Mouse (Mus musculus): ENCODE results near the gene Raph1.
"Not testable (repeated sequence)": the region's sequence is repeated elsewhere in the genome, so short reads cannot be mapped to it uniquely, and the experiment has no call there.

Raph1 gene

GRCm38 (mm10) chr1:60565270-60565920, 1.5 kb downstream of the Raph1 start:
- DNase-seq (ENCODE audit: low spot score) = no peak

- DNase-seq (ENCODE audit: low spot score) = no peak
Observed at GRCm38 (mm10) chr1:60564691-60565090, 2.2 kb downstream of the Raph1 start.

DNA sequence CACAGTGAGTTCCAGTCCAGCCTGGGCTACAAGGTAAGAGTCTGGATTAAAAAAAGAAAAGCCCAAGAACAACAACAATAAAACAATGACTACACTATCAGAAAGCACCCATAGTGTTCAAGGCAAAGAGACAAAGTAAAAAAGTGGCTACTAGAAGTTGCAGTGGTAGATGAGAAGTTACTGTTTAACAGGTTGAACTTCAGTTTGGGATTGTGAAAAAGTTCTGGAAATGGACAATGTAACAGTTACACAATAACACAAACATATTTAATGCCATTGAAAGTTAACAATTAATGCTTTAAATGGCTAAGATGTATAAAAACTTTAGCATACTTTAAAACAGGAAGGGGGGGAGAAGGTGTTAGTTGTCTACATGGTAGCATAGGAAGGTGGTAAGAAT, 3.9 kb downstream of the Raph1 start:
- no peak for DNase-seq (ENCODE audit: low spot score)

GRCm38 (mm10) chr1:60543681-60544080, 23.2 kb downstream of the Raph1 start:
- DNase-seq (ENCODE audit: low spot score) = no peak

GRCm38 (mm10) chr1:60539272-60539671, 27.6 kb downstream of the Raph1 start:
- DNase-seq (ENCODE audit: low spot score) = no peak

DNA sequence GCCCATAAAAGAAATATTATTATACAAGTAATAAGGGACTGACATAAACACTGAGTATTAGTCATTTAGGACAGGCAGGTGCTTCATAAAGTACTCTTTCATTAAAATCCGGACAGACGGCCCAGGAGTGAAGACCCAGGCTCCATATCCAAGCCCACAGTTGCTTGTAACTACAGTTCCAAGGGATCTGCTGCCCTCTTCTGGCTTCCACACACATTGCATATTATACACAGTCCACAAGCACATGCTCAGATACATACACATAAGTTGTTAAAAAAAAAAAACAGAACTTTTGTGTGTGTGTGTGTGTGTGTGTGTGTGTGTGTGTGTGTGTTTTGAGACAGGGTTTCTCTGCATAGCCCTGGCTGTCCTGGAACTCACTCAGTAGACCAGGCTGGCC, 32.0 kb downstream of the Raph1 start:
- DNase-seq (ENCODE audit: low spot score) = no peak

- DNase-seq (ENCODE audit: low spot score) = no peak
Observed at GRCm38 (mm10) chr1:60530636-60531035, 36.3 kb downstream of the Raph1 start.

DNA sequence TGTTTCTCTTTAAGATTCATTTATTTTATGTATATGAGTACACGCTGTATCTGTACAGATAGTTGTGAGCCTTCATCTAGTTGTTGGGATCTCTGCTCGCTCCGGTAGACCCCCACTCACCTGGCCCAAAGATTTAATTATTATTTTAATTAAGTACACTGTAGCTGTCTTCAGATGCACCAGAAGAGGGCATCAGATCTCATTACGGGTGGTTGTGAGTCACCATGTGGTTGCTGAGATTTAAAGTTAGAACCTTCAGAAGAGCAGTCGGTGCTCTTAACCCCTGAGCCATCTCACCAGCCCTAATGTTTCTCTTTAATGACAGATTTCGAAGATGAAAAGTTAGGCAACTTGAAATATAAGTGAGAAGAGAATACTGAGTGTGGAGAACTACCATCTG, 36.8 kb downstream of the Raph1 start:
- DNase-seq (ENCODE audit: low spot score) = no peak

DNA sequence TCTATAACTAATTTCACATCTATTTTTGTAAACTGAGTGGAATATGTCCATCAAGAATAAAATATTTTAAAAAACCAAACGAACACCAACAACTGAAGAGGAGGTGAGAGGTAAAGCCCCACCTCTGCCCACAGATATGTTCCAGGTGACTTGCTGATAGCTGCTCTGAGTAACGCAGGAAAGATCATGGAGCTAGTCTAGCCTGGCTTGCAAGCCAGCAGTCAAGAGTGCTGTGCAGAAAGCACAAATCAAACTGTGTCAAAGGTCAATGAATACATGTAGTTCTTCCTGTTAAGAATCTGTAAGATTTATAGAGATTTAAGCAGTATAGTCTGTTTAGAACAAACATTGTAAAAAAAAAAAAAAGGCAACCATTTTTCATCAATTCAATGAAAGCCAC, 56.3 kb downstream of the Raph1 start:
- DNase-seq (ENCODE audit: low spot score) = no peak

GRCm38 (mm10) chr1:60503456-60503855, 63.4 kb downstream of the Raph1 start:
- no peak for DNase-seq (ENCODE audit: low spot score)

DNA sequence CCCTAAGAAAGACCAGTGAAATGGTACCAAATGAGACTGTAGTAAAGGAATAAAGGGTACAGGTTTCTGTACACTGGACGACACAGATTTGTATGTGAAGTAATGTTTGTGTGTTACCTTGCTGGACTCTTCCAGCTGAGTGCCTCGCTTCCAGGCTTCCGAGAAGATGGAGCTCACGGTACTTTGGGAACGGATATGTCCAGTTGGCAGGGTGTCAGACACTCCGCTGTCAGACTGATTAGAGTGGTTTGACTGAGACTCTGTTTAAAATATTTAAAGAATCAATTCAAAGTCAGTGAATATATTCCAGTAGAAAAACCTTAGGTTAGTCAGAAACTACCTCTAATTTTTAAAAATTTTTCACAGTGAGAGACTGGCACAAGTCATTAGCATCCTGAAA, 73.5 kb downstream of the Raph1 start:
- DNase-seq (ENCODE audit: low spot score) = no peak

DNA sequence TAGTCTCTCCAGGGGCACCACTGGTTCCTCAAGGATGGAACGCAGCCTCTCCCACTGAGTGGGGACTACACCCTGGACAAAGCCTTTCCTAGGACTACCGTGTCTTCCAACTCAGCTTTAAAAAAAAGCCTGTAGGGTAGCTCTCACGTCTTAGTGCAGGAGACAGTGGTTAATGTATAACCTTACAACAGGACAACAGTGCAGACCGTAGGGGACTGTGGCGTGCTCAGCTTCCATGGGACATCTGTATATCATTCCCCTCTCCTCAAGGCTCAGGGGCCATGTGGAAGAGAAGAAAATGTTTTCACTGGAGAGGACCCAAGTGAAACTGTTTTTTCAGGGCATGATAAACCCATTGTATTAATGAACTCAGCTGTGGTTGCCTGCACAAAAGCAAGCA, 74.5 kb downstream of the Raph1 start:
- no peak for DNase-seq (ENCODE audit: low spot score)

GRCm38 (mm10) chr1:60490510-60490909, 76.4 kb downstream of the Raph1 start:
- no peak for DNase-seq (ENCODE audit: low spot score)

DNA sequence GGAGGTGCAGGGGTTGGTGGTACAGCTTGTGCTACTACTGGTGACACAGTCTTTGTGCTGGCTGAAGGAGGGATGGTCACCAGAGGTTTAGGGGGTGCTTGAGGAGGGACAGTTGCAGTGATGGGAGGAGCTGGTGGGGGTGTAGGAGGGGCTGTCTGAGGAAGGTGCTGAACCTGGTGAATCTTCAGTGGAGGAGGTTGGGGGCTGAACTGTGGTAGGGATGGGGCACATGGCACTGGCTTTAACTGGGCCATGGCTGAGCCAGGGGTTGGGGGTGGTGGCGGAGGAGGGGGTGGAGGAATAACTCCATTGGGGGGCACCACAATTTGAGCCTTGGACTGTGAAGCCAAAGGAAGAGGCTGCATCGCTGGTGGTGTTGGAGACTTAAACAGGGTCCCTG, 77.2 kb downstream of the Raph1 start:
- no peak for DNase-seq (ENCODE audit: low spot score)

- no peak for DNase-seq (ENCODE audit: low spot score)
Observed at GRCm38 (mm10) chr1:60488635-60489034, 78.3 kb downstream of the Raph1 start.

DNA sequence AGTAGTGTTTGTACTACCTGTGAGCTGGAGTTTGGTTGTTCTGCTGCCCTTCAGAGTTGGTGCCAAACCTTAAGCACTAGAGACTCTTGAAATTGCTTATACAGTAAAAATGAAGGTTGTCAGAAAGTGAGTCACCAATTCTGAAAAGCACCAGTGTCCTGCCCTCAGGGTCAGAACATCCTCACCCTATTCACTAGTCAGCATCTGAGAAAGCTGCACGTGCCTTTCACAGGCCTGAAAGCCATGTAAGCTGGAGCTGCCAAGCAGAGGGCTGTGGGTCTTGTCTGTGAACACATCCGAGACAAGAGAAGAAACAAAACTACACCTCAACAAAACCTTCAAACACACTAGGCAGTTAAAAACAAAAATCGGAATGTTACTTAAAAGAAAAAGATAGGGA, 81.3 kb downstream of the Raph1 start:
- no peak for DNase-seq (ENCODE audit: low spot score)

DNA sequence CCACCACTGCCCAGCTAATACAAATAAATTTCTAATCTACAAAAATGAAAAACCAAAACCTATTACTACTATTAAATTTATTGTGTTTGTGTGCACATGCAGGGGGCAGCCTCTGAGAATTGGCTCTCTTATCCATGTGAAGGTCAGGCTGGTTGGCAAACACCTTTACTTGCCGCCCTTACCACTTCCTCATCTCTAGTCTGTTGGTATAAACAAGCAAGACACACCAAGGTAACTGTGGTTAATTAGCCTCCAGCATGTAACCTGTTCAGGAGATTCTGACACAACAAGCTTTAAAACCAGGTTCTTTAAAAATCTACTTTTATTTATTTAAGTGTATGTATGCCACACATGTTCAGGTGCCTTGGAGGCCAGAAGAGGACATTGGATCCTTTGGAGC, 84.0 kb downstream of the Raph1 start:
- no peak for DNase-seq (ENCODE audit: low spot score)

DNA sequence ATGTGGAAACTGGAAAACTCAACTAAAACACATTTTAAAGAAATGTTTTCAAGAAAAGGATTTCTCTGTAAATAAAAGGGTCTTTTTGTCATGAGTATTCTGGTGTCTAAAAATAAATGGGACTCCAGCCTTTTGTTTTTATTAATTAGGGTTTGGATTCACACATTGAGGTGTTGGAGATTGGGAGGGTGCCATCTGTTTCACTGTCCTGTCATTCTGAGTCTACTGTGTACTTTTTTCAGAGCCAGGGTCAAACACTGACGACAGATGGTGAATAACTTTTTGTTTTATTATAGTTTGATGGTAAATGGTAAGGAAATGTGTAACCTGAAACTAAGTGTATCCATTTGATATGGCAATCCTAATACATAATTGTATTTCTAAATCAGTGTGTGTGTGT, 85.3 kb downstream of the Raph1 start:
- DNase-seq (ENCODE audit: low spot score) = no peak

DNA sequence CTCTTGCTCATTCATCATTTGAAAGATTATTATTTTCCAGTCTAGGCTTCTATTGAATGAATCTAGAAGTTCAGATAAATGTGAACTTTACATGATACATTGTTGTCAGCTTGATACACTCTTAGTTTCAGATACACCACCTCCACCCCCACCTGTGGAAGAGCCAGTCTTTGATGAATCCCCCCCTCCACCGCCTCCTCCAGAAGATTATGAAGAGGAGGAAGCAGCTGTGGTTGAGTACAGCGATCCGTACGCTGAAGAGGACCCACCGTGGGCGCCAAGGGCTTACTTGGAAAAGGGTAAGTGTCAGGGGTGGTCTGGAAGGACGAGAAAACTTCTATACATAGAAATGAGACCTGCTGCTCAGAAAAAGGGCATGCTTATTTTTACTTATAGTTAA, 96.4 kb downstream of the Raph1 start:
- no peak for DNase-seq (ENCODE audit: low spot score)

- no peak for DNase-seq (ENCODE audit: low spot score)
Observed at GRCm38 (mm10) chr1:60469491-60469890, 97.4 kb downstream of the Raph1 start.

- DNase-seq (ENCODE audit: low spot score) = no peak
Observed at GRCm38 (mm10) chr1:60460623-60461022, 106.3 kb downstream of the Raph1 start.

- DNase-seq (ENCODE audit: low spot score) = no peak
Observed at GRCm38 (mm10) chr1:60449896-60450295, 117.0 kb downstream of the Raph1 start.

GRCm38 (mm10) chr1:60447067-60447466, 119.8 kb downstream of the Raph1 start:
- DNase-seq (ENCODE audit: low spot score) = no peak

GRCm38 (mm10) chr1:60441438-60441837, 125.5 kb downstream of the Raph1 start:
- DNase-seq (ENCODE audit: low spot score) = not testable (repeated sequence)

DNA sequence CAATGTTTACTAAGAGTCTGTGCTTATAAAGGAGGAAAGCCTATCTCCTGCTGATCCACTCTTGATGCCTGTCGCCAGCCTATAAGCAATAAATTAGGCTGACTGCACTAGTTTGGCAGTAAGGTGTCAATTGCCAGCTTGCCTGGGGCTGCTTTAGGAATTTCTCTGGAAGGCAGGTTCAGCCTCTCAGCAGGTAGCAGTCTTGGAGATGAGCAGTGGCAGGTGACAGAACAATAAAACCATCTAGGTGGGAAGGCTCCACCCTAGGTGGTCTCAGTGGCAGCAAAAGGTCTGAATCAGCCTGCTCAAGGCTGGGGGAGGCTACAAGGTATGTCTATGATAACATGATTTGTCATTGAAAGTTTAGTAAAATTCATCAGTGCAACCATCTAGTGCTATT, 134.4 kb downstream of the Raph1 start:
- no peak for DNase-seq (ENCODE audit: low spot score)

All from testis, postnatal 10 days (tissue).